ENCODE assay signal across 20 mouse cellular contexts in genomic region chr7:110384343-110384742, GRCm38 (mm10).
DNase-seq lines count a peak whose midpoint lies in the region; ATAC-seq and TF ChIP-seq lines count a peak whose summit lies in the region.
"Had no signal": no experiment of that assay in that cellular context is flagged by ENCODE, and none has a peak within 500 bp of the region (broad histone marks: within the 10 kb centered on the region; RNA-seq: fewer than 3 reads in every experiment).

No protein-coding gene starts in this region.

- TF ChIP-seq EP300 in stomach, postnatal 0 days (optimal IDR thresholded peaks at IDR 0.05), result no peak

- H3K4me1 ChIP-seq in stomach, postnatal 0 days (replicated peaks; ENCODE audit: control insufficient read depth, insufficient read depth), result no peaks in the 10 kb centered on the region
- H3K4me1 ChIP-seq in forebrain, postnatal 0 days (ENCODE audit: insufficient read depth), result no peaks in the 10 kb centered on the region
- H3K4me1 ChIP-seq: limb, embryonic 10.5 days; liver, embryonic 13.5 days had no signal

- no peaks in the 10 kb centered on the region for H3K36me3 ChIP-seq in stomach, postnatal 0 days (ENCODE audit: control insufficient read depth, insufficient read depth, low read length)
- 0 out of 2 replicates have a peak, but pooled peaks cover 4% of the 10 kb centered on the region for H3K36me3 ChIP-seq in forebrain, postnatal 0 days (ENCODE audit: insufficient read depth)
- H3K36me3 ChIP-seq: hindbrain, embryonic 10.5 days; limb, embryonic 10.5 days; liver, embryonic 13.5 days had no signal

- no peak for ATAC-seq in stomach, postnatal 0 days (ENCODE audit: low FRiP score, low TSS enrichment)
- ATAC-seq in forebrain, postnatal 0 days, result no peak
- ATAC-seq: forebrain, embryonic 16.5 days had no signal

- peak; percentile 34 for TF ChIP-seq CTCF in layer of hippocampus, adult 2 months (conservative IDR thresholded peaks at IDR 0.05)
- TF ChIP-seq CTCF in stomach, postnatal 0 days (IDR thresholded peaks at IDR 0.05; ENCODE audit: low read depth), result peak; percentile 38
- no peak for TF ChIP-seq CTCF in forebrain, postnatal 0 days (IDR thresholded peaks at IDR 0.05; ENCODE audit: low read depth)

- H3K27me3 ChIP-seq in stomach, postnatal 0 days (ENCODE audit: control insufficient read depth, insufficient read depth, low read length), result no peaks in the 10 kb centered on the region
- H3K27me3 ChIP-seq in forebrain, postnatal 0 days (ENCODE audit: insufficient read depth, low read length), result no peaks in the 10 kb centered on the region
- H3K27me3 ChIP-seq: liver, embryonic 13.5 days had no signal

- no peak overlapping the region for H3K4me2 ChIP-seq in stomach, postnatal 0 days (replicated peaks; ENCODE audit: low read depth)
- no peak overlapping the region for H3K4me2 ChIP-seq in forebrain, postnatal 0 days (ENCODE audit: low read depth)
- H3K4me2 ChIP-seq: liver, embryonic 13.5 days had no signal

- no peak overlapping the region for H3K4me3 ChIP-seq in layer of hippocampus, adult 2 months
- no peak overlapping the region for H3K4me3 ChIP-seq in stomach, postnatal 0 days (ENCODE audit: low read depth, low read length)
- H3K4me3 ChIP-seq in forebrain, postnatal 0 days (ENCODE audit: low read depth, low read length), result no peak overlapping the region
- H3K4me3 ChIP-seq: hindbrain, embryonic 10.5 days; limb, embryonic 10.5 days; liver, embryonic 13.5 days had no signal

- DNase-seq in layer of hippocampus, adult 2 months (ENCODE audit: low spot score in 2 of 2), result no peak
- no peak for DNase-seq in layer of hippocampus, adult 8-10 months (ENCODE audit: low spot score in 2 of 2)
- peak; percentile 25 for DNase-seq in thymus, postnatal 4 days
- DNase-seq in thymus, postnatal 36 days, result no peak
- DNase-seq in R1 (ENCODE audit: low read depth, low spot score), result peak; percentile 20
- DNase-seq in stomach, postnatal 0 days (ENCODE audit: low spot score), result no peak
- DNase-seq in forebrain, postnatal 0 days, result no peak
- DNase-seq in right cerebral cortex, postnatal 14 days, result no peak
- DNase-seq: adrenal gland, postnatal 10 days; cerebellum, adult 11-12 months; cerebellum, postnatal 36 days; heart, adult 18-20 months; liver, embryonic 13.5 days; lung, postnatal 36 days; midbrain, embryonic 14.5 days; right cerebral cortex, adult 18-20 months; thymus, postnatal 25 days had no signal

- H3K9me3 ChIP-seq in stomach, postnatal 0 days (ENCODE audit: control insufficient read depth, low read length), result no peaks in the 10 kb centered on the region
- no peaks in the 10 kb centered on the region for H3K9me3 ChIP-seq in forebrain, postnatal 0 days (ENCODE audit: low read length)
- H3K9me3 ChIP-seq: hindbrain, embryonic 10.5 days; limb, embryonic 10.5 days; liver, embryonic 13.5 days had no signal

- H3K27ac ChIP-seq in layer of hippocampus, adult 2 months, result no peak overlapping the region
- no peak overlapping the region for H3K27ac ChIP-seq in stomach, postnatal 0 days (replicated peaks)
- no peak overlapping the region for H3K27ac ChIP-seq in forebrain, postnatal 0 days (ENCODE audit: low read depth, low read length)
- H3K27ac ChIP-seq: hindbrain, embryonic 10.5 days; limb, embryonic 10.5 days; liver, embryonic 13.5 days had no signal

- no peak overlapping the region for H3K9ac ChIP-seq in stomach, postnatal 0 days (ENCODE audit: low read length)
- no peak overlapping the region for H3K9ac ChIP-seq in forebrain, postnatal 0 days
- H3K9ac ChIP-seq: liver, embryonic 13.5 days had no signal

Comparison
In these comparisons a context has a peak if more than half of its experiments do, and no peak if none do; other contexts are left out.
1. DNase-seq: peak in thymus, postnatal 4 days (single experiment) and R1 (single experiment); none in layer of hippocampus, adult 2 months (0 of 2), layer of hippocampus, adult 8-10 months (0 of 2), thymus, postnatal 36 days (0 of 2), stomach, postnatal 0 days (single experiment), forebrain, postnatal 0 days (single experiment) and right cerebral cortex, postnatal 14 days (single experiment).